Mouse (Mus musculus) heart, postnatal 4 days (tissue): ENCODE measurements around the gene Pdcl. TPM values are rescaled to one million over a fixed set of nuclear protein-coding genes. Genes with fewer than 3 reads are reported as not detected.

Experiments used
- DNase-seq: peaks from one replicate; pipeline ENCODE4 v3.0.0; 2021
- total RNA-seq, 2 experiments: library from RNA; stranded (reverse); gene quantifications; 2 replicates each; pipeline ENCODE4 v1.2.3; 2021

Gene Pdcl
- 10 to 100 TPM; 32.6 to 38.2 TPM for total RNA-seq

- DNase-seq = peak; percentile 90
Measured at GRCm38 (mm10) chr2:37358633-37359540, at the start of gene Pdcl. Gene Pdcl, minus strand, starts transcription at chr2:37359332.

GRCm38 (mm10) chr2:37395539-37395938 is 36.4 kb upstream of the Pdcl start:
- no peak for DNase-seq

DNA sequence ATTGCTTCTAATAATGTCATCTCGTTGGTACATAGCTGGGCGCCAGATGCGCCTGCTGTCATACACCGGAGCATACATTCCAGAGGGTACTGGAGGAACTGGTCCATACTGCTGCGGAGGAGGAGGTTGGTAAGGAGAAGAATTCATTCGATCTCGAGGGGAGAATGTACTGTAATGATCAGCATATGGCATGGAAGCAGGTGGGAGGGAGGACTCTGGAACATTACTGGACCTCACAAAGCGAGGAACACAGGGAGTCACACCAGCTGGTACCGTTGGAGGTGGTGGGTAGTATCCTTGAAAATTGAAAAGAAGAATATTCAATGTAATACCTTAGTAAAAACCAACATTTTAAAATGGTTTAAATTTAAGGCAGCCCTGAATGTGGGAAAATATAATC is 23.8 kb upstream of the Pdcl start:
- DNase-seq = no peak

DNA sequence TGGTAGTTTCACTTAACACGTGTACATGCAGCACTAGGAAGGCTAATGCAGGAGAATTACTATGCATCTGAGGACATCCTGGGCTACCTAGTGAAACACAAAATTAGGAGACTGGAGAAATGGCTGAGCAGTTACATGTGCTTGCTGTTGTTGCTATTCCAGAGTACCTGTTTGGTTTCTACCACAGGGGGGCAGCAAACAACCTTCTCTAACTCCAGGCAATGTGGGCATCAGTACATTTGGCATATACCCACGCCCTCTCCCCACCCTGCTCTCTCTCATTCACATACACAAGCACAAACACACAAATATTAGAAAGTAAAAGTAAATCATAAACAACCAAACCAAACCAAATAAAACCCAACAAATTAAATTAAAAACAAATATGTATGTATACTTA is 21.1 kb upstream of the Pdcl start:
- peak; percentile 65 for DNase-seq

DNA sequence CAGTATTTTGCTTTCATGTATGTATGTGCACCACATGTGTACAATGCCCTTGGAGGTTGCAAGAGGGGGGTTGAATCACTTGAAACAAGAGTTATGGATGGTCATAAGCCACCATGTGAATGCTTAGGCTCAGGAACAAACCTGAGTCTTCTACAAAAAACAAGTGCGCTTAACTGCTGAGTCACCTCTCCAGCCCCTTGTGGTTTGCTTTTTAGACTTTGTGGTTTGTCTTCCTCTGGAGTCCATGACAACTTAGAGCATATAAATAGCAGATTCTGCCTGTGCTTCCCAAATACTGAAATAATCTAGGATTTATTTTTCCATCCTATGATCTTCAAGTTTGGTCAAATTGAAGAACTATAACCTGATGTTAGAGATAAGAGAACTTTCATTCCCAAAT is 16.9 kb upstream of the Pdcl start:
- no peak for DNase-seq

DNA sequence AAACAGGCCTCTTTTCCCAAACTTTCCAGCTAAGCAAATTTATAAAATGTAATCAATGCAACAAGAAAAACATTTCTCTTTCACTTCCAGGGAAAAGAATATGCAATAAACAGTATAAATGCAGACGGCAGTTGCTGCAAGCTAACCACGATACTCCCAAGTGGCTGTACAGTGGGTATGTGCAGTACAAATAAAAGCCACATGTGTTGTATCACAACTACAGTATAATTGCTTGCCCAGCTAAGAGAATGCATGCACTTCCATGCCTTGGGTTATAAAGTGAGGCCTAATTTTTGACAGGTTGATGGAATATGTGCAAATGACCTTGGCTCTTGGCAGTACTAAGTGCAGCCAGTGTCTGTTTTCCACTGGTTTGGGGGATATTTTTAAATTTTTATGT is 11.5 kb upstream of the Pdcl start:
- DNase-seq = no peak

DNA sequence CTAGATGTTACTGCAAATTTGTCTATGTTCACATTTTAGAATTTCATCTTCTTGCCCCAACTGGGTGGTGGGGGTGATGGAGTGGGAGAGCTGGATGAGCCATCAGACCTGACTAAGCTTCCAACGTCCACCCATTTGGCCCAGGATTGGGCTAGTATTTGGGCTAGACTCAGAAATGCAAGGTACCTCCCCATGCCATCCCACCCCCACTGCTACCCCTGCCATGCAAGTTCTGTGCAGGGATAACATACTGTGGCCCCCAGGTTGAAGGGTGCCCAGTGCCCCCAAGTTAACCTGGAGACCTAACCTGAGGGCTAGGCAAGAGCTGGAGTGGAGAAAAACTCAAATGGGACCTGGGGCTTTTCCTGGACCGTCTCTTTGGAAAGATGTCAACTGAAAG is 776 bp upstream of the Pdcl start:
- DNase-seq = peak; percentile 9

- DNase-seq = no peak
Measured at GRCm38 (mm10) chr2:37355571-37355970, 3.6 kb downstream of the Pdcl start.

DNA sequence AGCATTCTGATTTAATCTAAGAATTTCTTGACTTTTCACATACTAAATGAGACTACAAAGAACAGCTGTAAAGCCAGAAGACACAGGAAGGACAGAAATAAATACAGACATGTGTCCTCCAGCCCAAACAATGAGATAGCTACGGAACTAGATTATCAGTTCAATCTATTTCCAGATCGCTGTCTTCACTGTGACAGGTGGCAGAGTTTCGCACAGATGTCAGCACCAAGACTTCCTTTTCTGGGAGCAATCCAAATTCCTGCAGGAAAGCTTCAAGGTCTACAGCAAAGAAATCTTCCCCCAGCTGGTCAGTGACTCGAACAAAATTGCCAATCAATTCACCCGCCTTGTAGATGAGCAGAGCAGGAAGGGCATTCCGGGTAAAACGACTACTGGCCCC is 7.5 kb downstream of the Pdcl start:
- DNase-seq = no peak

DNA sequence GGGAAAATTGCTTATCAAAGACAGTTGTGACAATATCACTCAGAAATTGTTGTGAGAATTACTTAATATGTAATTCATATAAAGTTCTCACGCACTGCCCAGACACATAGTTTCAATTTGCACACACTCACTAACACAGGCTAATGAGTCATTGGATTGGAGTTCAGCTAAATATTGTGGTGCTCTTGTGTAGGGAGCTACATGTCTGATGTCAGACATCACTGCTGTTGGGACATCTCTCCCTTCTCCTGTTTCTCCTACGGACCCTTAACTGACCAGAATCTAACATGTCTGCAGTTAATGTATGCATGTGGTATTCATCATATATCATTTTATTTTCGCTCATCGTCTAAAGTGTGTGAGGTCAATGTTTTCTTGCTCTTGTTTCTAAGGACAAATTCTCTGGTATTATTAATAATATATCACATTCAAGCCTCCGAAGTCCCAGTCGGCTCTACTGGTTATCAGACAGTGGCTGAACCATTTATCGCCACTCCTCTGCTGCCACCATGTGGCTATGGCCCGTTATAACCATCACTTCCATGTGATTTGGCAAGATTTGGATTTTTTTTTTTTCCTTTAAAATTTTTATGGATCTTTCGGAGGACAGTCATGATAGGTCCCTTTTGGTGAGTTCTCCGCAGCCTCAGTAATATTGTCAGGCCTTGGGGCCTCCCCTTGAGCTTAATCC is 20.5 kb downstream of the Pdcl start:
- DNase-seq = peak; percentile 68

GRCm38 (mm10) chr2:37333321-37333720 is 25.8 kb downstream of the Pdcl start:
- no peak for DNase-seq

GRCm38 (mm10) chr2:37326215-37326614 is 32.9 kb downstream of the Pdcl start, which contains the start of gene Olfr368:
Gene Olfr368, plus strand, starts transcription at chr2:37326515.
- no peak for DNase-seq

Other genes with a start within 250 kb of the Pdcl start
- not detected for gene Olfr362, start 241.4 kb downstream of the Pdcl start, total RNA-seq
- gene Olfr364-ps1, start 220.0 kb downstream of the Pdcl start, total RNA-seq = not detected
- gene Olfr365, start 171.1 kb downstream of the Pdcl start, total RNA-seq = not detected
- gene Olfr366, start 147.8 kb downstream of the Pdcl start, total RNA-seq = not detected
- not detected for gene Olfr368, start 32.8 kb downstream of the Pdcl start, total RNA-seq
- gene Rc3h2, start 63.6 kb upstream of the Pdcl start, total RNA-seq = 10 to 100 TPM; 45.1 to 51.6 TPM
- 1 to 10 TPM; 5.3 to 5.5 TPM for gene Zbtb26, start 83.8 kb upstream of the Pdcl start, total RNA-seq
- gene Zbtb6, start 83.8 kb upstream of the Pdcl start, total RNA-seq = 1 to 10 TPM; 6.7 to 7.0 TPM
- gene Rabgap1, start 83.9 kb upstream of the Pdcl start, total RNA-seq = 10 to 100 TPM; 47.4 to 48.4 TPM
- gene Gpr21, start 157.0 kb upstream of the Pdcl start, total RNA-seq = 1 to 10 TPM; 1.4 to 1.5 TPM